Mouse (Mus musculus): ENCODE results near the gene Iltifb. TPM values are rescaled to one million over a fixed set of nuclear protein-coding genes. Genes with fewer than 3 reads are reported as not detected.

Iltifb gene
- not detected for polyA plus RNA-seq (2015; fragmentation: Illumina TruSeq; extraction: RNeasy Lipid Tissue Mini Kit (QIAGEN cat#74804); ENCODE audit: low read depth, low replicate concordance)

DNA sequence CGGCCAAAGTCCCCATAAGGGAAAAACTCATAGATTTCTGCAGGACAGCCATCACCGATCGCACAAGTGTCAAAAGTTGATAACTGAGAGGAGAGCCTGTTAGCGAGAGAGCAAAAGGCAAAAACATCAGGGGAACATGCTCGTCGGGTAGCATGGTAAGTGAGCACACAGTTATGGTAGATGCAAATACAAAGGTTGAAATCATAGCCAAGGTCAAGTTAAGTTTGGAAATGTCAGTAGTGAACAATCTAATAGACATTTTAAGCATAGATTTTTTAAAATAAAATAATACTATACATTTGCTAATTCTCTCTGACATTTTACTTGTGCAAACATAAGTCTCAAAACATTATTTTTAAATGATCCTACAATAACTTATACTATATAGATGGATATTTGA lies at the start of gene Iltifb:
Gene Iltifb (minus strand): TSS at position 101 of the 400 bp plus-strand sequence.

GRCm38 (mm10) chr10:118343155-118343554 lies 48.3 kb upstream of the Iltifb start, which contains the start of gene Gm9046:
TSS of gene Gm9046 (minus strand) at chr10:118343255.

DNA sequence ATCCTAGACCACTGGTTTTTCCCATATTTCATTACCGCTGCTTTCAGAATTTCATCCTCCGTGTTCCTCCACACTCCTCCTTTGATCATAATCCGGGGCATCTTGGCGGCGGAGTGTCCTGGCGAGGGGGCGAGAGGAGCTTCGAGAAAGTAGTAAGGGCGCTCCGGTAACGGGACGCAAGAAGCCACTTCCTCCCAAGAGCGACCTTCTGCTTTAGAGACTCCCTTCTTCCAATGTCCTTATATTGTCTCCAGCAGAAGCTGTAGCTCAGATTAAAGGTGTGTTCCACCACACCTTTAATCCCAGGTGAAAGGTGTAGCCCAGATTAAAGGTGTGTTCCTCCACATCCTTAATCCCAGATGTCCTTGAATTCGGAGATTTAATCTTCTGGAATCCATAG lies 42.9 kb upstream of the Iltifb start, which contains the start of gene Gm9045:
Gene Gm9045 (minus strand): TSS at position 101 of the 400 bp plus-strand sequence.

DNA sequence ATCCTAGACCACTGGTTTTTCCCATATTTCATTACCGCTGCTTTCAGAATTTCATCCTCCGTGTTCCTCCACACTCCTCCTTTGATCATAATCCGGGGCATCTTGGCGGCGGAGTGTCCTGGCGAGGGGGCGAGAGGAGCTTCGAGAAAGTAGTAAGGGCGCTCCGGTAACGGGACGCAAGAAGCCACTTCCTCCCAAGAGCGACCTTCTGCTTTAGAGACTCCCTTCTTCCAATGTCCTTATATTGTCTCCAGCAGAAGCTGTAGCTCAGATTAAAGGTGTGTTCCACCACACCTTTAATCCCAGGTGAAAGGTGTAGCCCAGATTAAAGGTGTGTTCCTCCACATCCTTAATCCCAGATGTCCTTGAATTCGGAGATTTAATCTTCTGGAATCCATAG lies 37.5 kb upstream of the Iltifb start, which contains the start of gene Gm9044:
Gene Gm9044 (minus strand): TSS at position 101 of the 400 bp plus-strand sequence.

GRCm38 (mm10) chr10:118326869-118327268 lies 32.0 kb upstream of the Iltifb start, which contains the start of gene Gm9040:
TSS of gene Gm9040 (minus strand) at chr10:118326969.

GRCm38 (mm10) chr10:118258388-118258787 lies 36.5 kb downstream of the Iltifb start, which contains the start of gene Gm32802:
TSS of gene Gm32802 (plus strand) at chr10:118258688.

DNA sequence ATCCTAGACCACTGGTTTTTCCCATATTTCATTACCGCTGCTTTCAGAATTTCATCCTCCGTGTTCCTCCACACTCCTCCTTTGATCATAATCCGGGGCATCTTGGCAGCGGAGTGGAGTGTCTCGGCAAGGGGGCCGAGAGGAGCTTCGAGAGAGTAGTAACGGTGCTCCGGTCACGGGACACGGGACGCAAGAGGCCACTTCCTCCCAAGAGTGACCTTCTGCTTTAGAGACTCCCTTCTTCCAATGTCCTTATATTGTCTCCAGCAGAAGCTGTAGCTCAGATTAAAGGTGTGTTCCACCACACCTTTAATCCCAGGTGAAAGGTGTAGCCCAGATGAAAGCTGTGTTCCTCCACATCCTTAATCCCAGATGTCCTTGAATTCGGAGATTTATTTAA lies 54.2 kb downstream of the Iltifb start, which contains the start of gene Gm32717:
Gene Gm32717 (minus strand): TSS at position 101 of the 400 bp plus-strand sequence.

Other genes with a start within 250 kb of the Iltifb start
- 9.3 TPM for gene Mdm1, start 153.2 kb downstream of the Iltifb start, polyA plus RNA-seq (2015; fragmentation: Illumina TruSeq; extraction: RNeasy Lipid Tissue Mini Kit (QIAGEN cat#74804); ENCODE audit: low read depth, low replicate concordance)
- not detected for gene Il22, start 90.1 kb downstream of the Iltifb start, polyA plus RNA-seq (2015; fragmentation: Illumina TruSeq; extraction: RNeasy Lipid Tissue Mini Kit (QIAGEN cat#74804); ENCODE audit: low read depth, low replicate concordance)
- gene Gm32717, start 54.3 kb downstream of the Iltifb start, polyA plus RNA-seq (2015; fragmentation: Illumina TruSeq; extraction: RNeasy Lipid Tissue Mini Kit (QIAGEN cat#74804); ENCODE audit: low read depth, low replicate concordance): not detected
- not detected for gene Gm32802, start 36.4 kb downstream of the Iltifb start, polyA plus RNA-seq (2015; fragmentation: Illumina TruSeq; extraction: RNeasy Lipid Tissue Mini Kit (QIAGEN cat#74804); ENCODE audit: low read depth, low replicate concordance)
- gene Gm9040, start 31.9 kb upstream of the Iltifb start, polyA plus RNA-seq (2015; fragmentation: Illumina TruSeq; extraction: RNeasy Lipid Tissue Mini Kit (QIAGEN cat#74804); ENCODE audit: low read depth, low replicate concordance): not detected
- gene Gm9044, start 37.4 kb upstream of the Iltifb start, polyA plus RNA-seq (2015; fragmentation: Illumina TruSeq; extraction: RNeasy Lipid Tissue Mini Kit (QIAGEN cat#74804); ENCODE audit: low read depth, low replicate concordance): not detected
- not detected for gene Gm9045, start 42.8 kb upstream of the Iltifb start, polyA plus RNA-seq (2015; fragmentation: Illumina TruSeq; extraction: RNeasy Lipid Tissue Mini Kit (QIAGEN cat#74804); ENCODE audit: low read depth, low replicate concordance)
- not detected for gene Gm9046, start 48.2 kb upstream of the Iltifb start, polyA plus RNA-seq (2015; fragmentation: Illumina TruSeq; extraction: RNeasy Lipid Tissue Mini Kit (QIAGEN cat#74804); ENCODE audit: low read depth, low replicate concordance)
- not detected for gene Gm9048, start 53.6 kb upstream of the Iltifb start, polyA plus RNA-seq (2015; fragmentation: Illumina TruSeq; extraction: RNeasy Lipid Tissue Mini Kit (QIAGEN cat#74804); ENCODE audit: low read depth, low replicate concordance)
- not detected for gene Gm9049, start 59.1 kb upstream of the Iltifb start, polyA plus RNA-seq (2015; fragmentation: Illumina TruSeq; extraction: RNeasy Lipid Tissue Mini Kit (QIAGEN cat#74804); ENCODE audit: low read depth, low replicate concordance)
- gene Ifng, start 146.0 kb upstream of the Iltifb start, polyA plus RNA-seq (2015; fragmentation: Illumina TruSeq; extraction: RNeasy Lipid Tissue Mini Kit (QIAGEN cat#74804); ENCODE audit: low read depth, low replicate concordance): not detected

Data from brain, adult 10 weeks (tissue).